Comparison of ENCODE assay signal across 23 mouse cellular contexts in genomic region chr13:3654432-3654831, GRCm38 (mm10). TPM values are rescaled to one million over a fixed set of nuclear protein-coding genes. Genes with fewer than 3 reads are reported as not detected.
A peak's percentile ranks its signal among the peaks of the same experiment; 100 is the strongest.
DNase-seq lines count a peak whose midpoint lies in the region; ATAC-seq and TF ChIP-seq lines count a peak whose summit lies in the region.
"Had no signal": no experiment of that assay in that cellular context is flagged by ENCODE, and none has a peak within 500 bp of the region (broad histone marks: within the 10 kb centered on the region; RNA-seq: fewer than 3 reads in every experiment).

No protein-coding gene starts in this region.

- 76% methylated on average over 2 of the region's 2 CpGs for WGBS in forebrain, postnatal 0 days
- WGBS in forebrain, embryonic 13.5 days, result 87% methylated on average over 2 of the region's 2 CpGs

- peaks cover 25% of the 10 kb centered on the region for H3K36me3 ChIP-seq in forebrain, postnatal 0 days (ENCODE audit: insufficient read depth)
- peaks cover 33% of the 10 kb centered on the region for H3K36me3 ChIP-seq in forebrain, embryonic 13.5 days (ENCODE audit: poor library complexity, severe bottlenecking)

- no peak overlapping the region for H3K4me3 ChIP-seq in forebrain, postnatal 0 days (ENCODE audit: low read depth, low read length)
- no peak overlapping the region for H3K4me3 ChIP-seq in forebrain, embryonic 13.5 days
- H3K4me3 ChIP-seq in left cerebral cortex, adult 2 months, result no peak overlapping the region
- H3K4me3 ChIP-seq: heart, embryonic 10.5 days; layer of hippocampus, adult 2 months; liver, embryonic 13.5 days; midbrain, embryonic 12.5 days; neural tube, embryonic 12.5 days had no signal

- intact Hi-C loops in left cerebral cortex, adult 2 months (cut with DNase I), result no loop called here

- DNase-seq in forebrain, postnatal 0 days, result peak; percentile 34
- DNase-seq in right cerebral cortex, adult 18-20 months, result peak; percentile 57
- DNase-seq in right cerebral cortex, postnatal 4 days, result no peak
- peak in 1 of 2 experiments; percentile 32 for DNase-seq in left cerebral cortex, adult 2 months (ENCODE audit: extremely low spot score in 1 of 2, low spot score in 2 of 2)
- no peak for DNase-seq in lung, postnatal 4 days
- no peak for DNase-seq in thymus, postnatal 14 days
- DNase-seq: adrenal gland, postnatal 25 days; cerebellum, adult 11 months; cerebellum, postnatal 10 days; gastrocnemius, postnatal 10 days; kidney, adult 9 months; kidney, postnatal 25 days; liver, embryonic 13.5 days; lung, adult 2 months; lung, postnatal 14 days had no signal

- H3K9me3 ChIP-seq in forebrain, postnatal 0 days (ENCODE audit: low read length), result no peaks in the 10 kb centered on the region
- no peaks in the 10 kb centered on the region for H3K9me3 ChIP-seq in forebrain, embryonic 13.5 days (replicated peaks)
- H3K9me3 ChIP-seq: heart, embryonic 10.5 days; liver, embryonic 13.5 days; midbrain, embryonic 12.5 days; neural tube, embryonic 12.5 days had no signal

- no peak for TF ChIP-seq CTCF in forebrain, postnatal 0 days (IDR thresholded peaks at IDR 0.05; ENCODE audit: low read depth)
- TF ChIP-seq CTCF in left cerebral cortex, adult 2 months (IDR thresholded peaks at IDR 0.05), result no peak

- no peak overlapping the region for H3K27ac ChIP-seq in forebrain, postnatal 0 days (ENCODE audit: low read depth, low read length)
- no peak overlapping the region for H3K27ac ChIP-seq in forebrain, embryonic 13.5 days
- H3K27ac ChIP-seq in left cerebral cortex, adult 2 months, result peak overlapping the region; percentile 38
- H3K27ac ChIP-seq: heart, embryonic 10.5 days; hindbrain, postnatal 0 days; layer of hippocampus, adult 2 months; liver, embryonic 13.5 days; midbrain, embryonic 12.5 days; neural tube, embryonic 12.5 days; stomach, postnatal 0 days had no signal

- no peaks in the 10 kb centered on the region for H3K4me1 ChIP-seq in forebrain, postnatal 0 days (ENCODE audit: insufficient read depth)
- no peaks in the 10 kb centered on the region for H3K4me1 ChIP-seq in forebrain, embryonic 13.5 days
- H3K4me1 ChIP-seq: heart, embryonic 10.5 days; liver, embryonic 13.5 days; midbrain, embryonic 12.5 days; neural tube, embryonic 12.5 days had no signal

- peak; percentile 79 for ATAC-seq in forebrain, postnatal 0 days
- ATAC-seq in forebrain, embryonic 13.5 days, result no peak; the same call in 1 of the 2 replicates
- ATAC-seq: hindbrain, postnatal 0 days; intestine, embryonic 16.5 days had no signal

- H3K4me2 ChIP-seq in forebrain, postnatal 0 days (ENCODE audit: low read depth), result no peak overlapping the region
- no peak overlapping the region for H3K4me2 ChIP-seq in forebrain, embryonic 13.5 days
- H3K4me2 ChIP-seq: liver, embryonic 13.5 days; midbrain, embryonic 12.5 days; neural tube, embryonic 12.5 days had no signal

- H3K27me3 ChIP-seq in forebrain, postnatal 0 days (ENCODE audit: insufficient read depth, low read length), result no peaks in the 10 kb centered on the region
- H3K27me3 ChIP-seq in forebrain, embryonic 13.5 days, result no peaks in the 10 kb centered on the region
- H3K27me3 ChIP-seq: liver, embryonic 13.5 days; midbrain, embryonic 12.5 days; neural tube, embryonic 12.5 days had no signal

- H3K9ac ChIP-seq in forebrain, postnatal 0 days, result no peak overlapping the region
- H3K9ac ChIP-seq in forebrain, embryonic 13.5 days, result no peak overlapping the region
- H3K9ac ChIP-seq: liver, embryonic 13.5 days; midbrain, embryonic 12.5 days; neural tube, embryonic 12.5 days had no signal

RNA-seq across cellular contexts. Expression of gene Asb13, which starts 20.6 kb away (rescaled TPM):
- 9.8 and 12.1 TPM in 2 replicates for total RNA-seq in forebrain, postnatal 0 days (2014; rRNA removed)
- 4.9 and 13.8 TPM in 2 replicates for polyA plus RNA-seq in forebrain, postnatal 0 days (2015; fragmentation: Nextera tagmentation; extraction: Ambion mirVana)
- polyA plus RNA-seq in forebrain, embryonic 13.5 days (2015; fragmentation: Nextera tagmentation; extraction: Ambion mirVana), result 12.9 and 15.6 TPM in 2 replicates
- 10 to 100 TPM; 44.3 to 54.3 TPM for total RNA-seq in left cerebral cortex, adult 2 months (2021)

RNA-seq across cellular contexts. Expression of gene Fam208b, which starts 43.5 kb away (rescaled TPM):
- total RNA-seq in forebrain, postnatal 0 days (2014; rRNA removed), result 45.6 and 54.2 TPM in 2 replicates
- 7.4 and 10.2 TPM in 2 replicates for polyA plus RNA-seq in forebrain, postnatal 0 days (2015; fragmentation: Nextera tagmentation; extraction: Ambion mirVana)
- polyA plus RNA-seq in forebrain, embryonic 13.5 days (2015; fragmentation: Nextera tagmentation; extraction: Ambion mirVana), result 19.5 and 21.0 TPM in 2 replicates
- 10 to 100 TPM; 28.5 to 28.7 TPM for total RNA-seq in left cerebral cortex, adult 2 months (2021)

Comparison
In these comparisons a context has a peak if more than half of its experiments do, and no peak if none do; other contexts are left out.
1. DNase-seq: peak in forebrain, postnatal 0 days (single experiment) and right cerebral cortex, adult 18-20 months (single experiment); none in right cerebral cortex, postnatal 4 days (single experiment), lung, postnatal 4 days (0 of 2) and thymus, postnatal 14 days (single experiment).